In genomic region chr1:40139798-40140532, GRCm38 (mm10) we compare ENCODE assay signal across 8 mouse cellular contexts.
DNase-seq lines count a peak whose midpoint lies in the region; ATAC-seq lines count a peak whose summit lies in the region.

No protein-coding gene starts in this region.

- H3K9ac ChIP-seq in kidney, embryonic 16.5 days (replicated peaks; ENCODE audit: low read length) = no peak overlapping the region

- ATAC-seq in kidney, embryonic 16.5 days (ENCODE audit: low FRiP score, low TSS enrichment) = no peak
- no peak for ATAC-seq in erythroid progenitor cell, adult 5-6 weeks (replicated peaks; ENCODE audit: low FRiP score, poor library complexity, severe bottlenecking)

- no peaks in the 10 kb centered on the region for H3K4me1 ChIP-seq in kidney, embryonic 16.5 days (ENCODE audit: insufficient read depth, low read length)

- no peaks in the 10 kb centered on the region for H3K27me3 ChIP-seq in kidney, embryonic 16.5 days (ENCODE audit: insufficient read depth, low read length)

- intact Hi-C loops in heart, postnatal 25 days (cut with DNase I) = loop anchor here (1.0 kb wide), 1 partner anchor 8 kb away; no protein-coding TSS in a partner anchor

- no peak overlapping the region for H3K4me2 ChIP-seq in kidney, embryonic 16.5 days (replicated peaks; ENCODE audit: low read depth, low read length)

- no peaks in the 10 kb centered on the region for H3K36me3 ChIP-seq in kidney, embryonic 16.5 days (ENCODE audit: insufficient read depth, low read length)

- no peak overlapping the region for H3K27ac ChIP-seq in kidney, embryonic 16.5 days (ENCODE audit: low read length)

- no peak overlapping the region for H3K4me3 ChIP-seq in kidney, embryonic 16.5 days (ENCODE audit: low read length)

- 53% methylated on average over 14 of the region's 14 CpGs for WGBS in kidney, embryonic 16.5 days

- no peaks in the 10 kb centered on the region for H3K9me3 ChIP-seq in kidney, embryonic 16.5 days (ENCODE audit: low read length)

- peak; percentile 62 for DNase-seq in kidney, adult 18-20 months
- peak; percentile 44 to 64 for DNase-seq in frontal cortex, postnatal 10 days (ENCODE audit: low spot score in 2 of 2)
- peak; percentile 78 for DNase-seq in heart, postnatal 25 days (ENCODE audit: low spot score)
- peak; percentile 74 to 82 for DNase-seq in left cerebral cortex, adult 18-20 months (ENCODE audit: low spot score in 2 of 2)
- peak; percentile 73 for DNase-seq in ovary, postnatal 36 days (ENCODE audit: low spot score)
- no peak for DNase-seq in spleen, adult 12 weeks (ENCODE audit: low spot score)
